Mouse (Mus musculus) ES-E14 (cell line): ENCODE measurements around the gene Gm49601.

Experiments used
- HCFC1 ChIP-seq: IDR thresholded peaks from 2 replicates; pipeline ENCODE4 v1.6.1; 2012; ENCODE audit warnings: low read length, inconsistent platforms, borderline replicate concordance; ENCODE audit not compliant: insufficient read depth
- MAFK ChIP-seq: IDR thresholded peaks from 2 replicates; pipeline ENCODE4 v1.6.1; 2014; ENCODE audit warnings: mild to moderate bottlenecking, low read depth, low read length, inconsistent platforms; ENCODE audit not compliant: insufficient read depth

GRCm38 (mm10) chr16:18604267-18604701 is 21.9 kb downstream of the Gm49601 start:
- TF ChIP-seq HCFC1 (no peak), MAFK (no peak)
